Mouse (Mus musculus) ES-Bruce4 (cell line): ENCODE data around the gene Cetn4. TPM values are rescaled to one million over a fixed set of nuclear protein-coding genes. Genes with fewer than 3 reads are reported as not detected.

Experiments used
- H3K27ac ChIP-seq: 2 replicates; pipeline ENCODE4 v1.5.1; 2012; ENCODE audit warnings: low read length, inconsistent platforms; ENCODE audit not compliant: insufficient read depth
- H3K27me3 ChIP-seq: 2 replicates; pipeline ENCODE4 v1.6.1; 2012; ENCODE audit warnings: mild to moderate bottlenecking, low read length, inconsistent platforms; ENCODE audit not compliant: control insufficient read depth, poor library complexity, insufficient read depth, severe bottlenecking
- H3K36me3 ChIP-seq: 2 replicates; pipeline ENCODE4 v1.6.1; 2012; ENCODE audit warnings: inconsistent platforms, mild to moderate bottlenecking, low read length, moderate library complexity; ENCODE audit not compliant: control insufficient read depth, poor library complexity, insufficient read depth, severe bottlenecking
- H3K4me1 ChIP-seq: one replicate; pipeline ENCODE4 v1.8.1; 2011; ENCODE audit warnings: low read length; ENCODE audit not compliant: control insufficient read depth, insufficient read depth
- H3K4me3 ChIP-seq: 2 replicates; pipeline ENCODE4 v1.5.1; 2011; ENCODE audit warnings: low read depth, mild to moderate bottlenecking, low read length
- H3K9ac ChIP-seq: 2 replicates; pipeline ENCODE4 v1.6.1; 2012; ENCODE audit warnings: low read depth, mild to moderate bottlenecking, inconsistent platforms; ENCODE audit not compliant: poor library complexity, severe bottlenecking
- H3K9me3 ChIP-seq: replicated peaks from 2 replicates; pipeline ENCODE4 v1.6.1; 2012; ENCODE audit warnings: mild to moderate bottlenecking, low read length, inconsistent platforms; ENCODE audit not compliant: control insufficient read depth, poor library complexity, insufficient read depth, severe bottlenecking
- CTCF ChIP-seq: IDR thresholded peaks from one replicate; pipeline ENCODE4 v1.8.1; 2011; ENCODE audit warnings: low read depth, low read length
- EP300 ChIP-seq: IDR thresholded peaks from 2 replicates; pipeline ENCODE4 v1.6.1; 2011; ENCODE audit warnings: low read depth, low read length; ENCODE audit not compliant: insufficient read depth
- POLR2A ChIP-seq: IDR thresholded peaks from one replicate; pipeline ENCODE4 v1.8.1; 2011; ENCODE audit warnings: low read length; ENCODE audit not compliant: insufficient read depth
- polyA plus RNA-seq: library from polyadenylated mRNA; stranded (reverse); fragments of >200 nt; gene quantifications from 2 replicates; pipeline ENCODE4 v1.2.4, GENCODE M21; 2011; ENCODE audit warnings: low read depth; ENCODE audit not compliant: missing spikeins, insufficient read depth, insufficient read length

Cetn4 gene
- polyA plus RNA-seq, 1 experiment = 2.2 TPM

DNA sequence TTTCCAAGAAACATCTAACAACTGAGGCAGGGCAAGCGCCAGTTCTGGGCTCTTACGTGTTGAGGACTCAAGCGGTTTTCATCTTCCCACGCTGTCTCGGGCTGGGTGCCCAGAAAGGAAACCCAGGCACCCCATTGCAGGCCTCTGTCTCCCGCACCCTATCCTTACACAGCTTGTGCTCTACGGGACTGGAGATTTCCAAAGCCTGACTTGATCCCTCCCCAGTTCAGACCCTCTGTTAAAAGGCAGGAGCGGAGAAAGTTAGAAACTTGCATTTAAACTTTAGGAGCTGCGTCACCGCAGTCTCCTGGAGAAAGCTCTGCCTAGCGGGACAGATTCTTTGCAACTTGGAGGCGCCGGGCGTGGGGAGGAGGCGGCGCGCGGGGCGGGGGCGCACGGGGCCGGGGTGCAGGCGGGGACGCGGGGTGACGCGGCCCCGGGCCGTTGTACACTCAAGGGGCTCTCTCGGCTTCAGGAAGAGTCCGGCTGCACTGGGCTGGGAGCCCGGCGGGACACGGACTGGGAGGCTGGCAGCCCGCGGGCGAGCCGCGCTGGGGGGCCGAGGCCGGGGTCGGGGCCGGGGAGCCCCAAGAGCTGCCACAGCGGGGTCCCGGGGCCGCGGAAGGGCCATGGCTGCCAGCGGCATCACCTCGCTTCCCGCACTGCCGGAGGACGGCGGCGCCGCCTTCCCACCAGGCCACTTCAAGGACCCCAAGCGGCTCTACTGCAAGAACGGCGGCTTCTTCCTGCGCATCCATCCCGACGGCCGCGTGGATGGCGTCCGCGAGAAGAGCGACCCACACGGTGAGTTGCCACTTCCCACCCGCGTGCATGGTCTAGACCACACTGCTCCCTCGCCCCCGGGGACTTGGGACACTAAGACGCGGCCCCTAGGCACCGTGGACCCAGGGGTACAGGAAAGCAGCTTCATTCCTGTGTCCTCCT is 36.0 kb upstream of the Cetn4 start, which contains the start of gene Fgf2:
Gene Fgf2 (plus strand): TSS at position 126 of the 945 bp plus-strand sequence.
- Histone ChIP-seq H3K27me3 (peaks cover 11% of the 10 kb centered on the region), H3K9me3 (no peaks in the 10 kb centered on the region), H3K4me1 (no peaks in the 10 kb centered on the region), H3K36me3 (no peaks in the 10 kb centered on the region), H3K27ac (no peak within 1 kb of the TSS), H3K9ac (peak within 1 kb of the TSS; percentile 51), H3K4me3 (peak within 1 kb of the TSS; percentile 58)
- TF ChIP-seq POLR2A (no peak), EP300 (no peak), CTCF (no peak)

DNA sequence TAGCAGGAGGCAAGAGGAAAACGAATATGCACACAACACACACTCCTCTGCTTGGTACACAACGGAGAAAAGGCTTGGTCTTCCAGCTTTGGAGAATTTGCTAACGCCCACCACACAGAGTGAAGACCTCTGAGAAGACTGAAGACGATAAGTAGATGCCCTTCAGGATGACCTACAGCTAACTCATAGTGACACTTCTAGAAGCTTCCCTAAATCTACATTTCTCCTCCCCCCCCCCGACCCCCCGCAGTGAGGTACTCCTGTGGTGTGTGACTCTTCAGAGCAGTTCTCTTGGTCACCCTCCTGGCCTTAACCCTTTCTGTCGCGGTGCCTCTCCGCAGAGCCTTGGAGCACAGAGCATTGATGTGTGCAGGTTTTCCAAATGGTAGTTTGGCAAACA is 35.2 kb upstream of the Cetn4 start:
- peaks cover 11% of the 10 kb centered on the region for H3K27me3 ChIP-seq
- H3K4me3 ChIP-seq = no peak overlapping the region
- H3K9ac ChIP-seq = no peak overlapping the region
- H3K27ac ChIP-seq = no peak overlapping the region
- no peaks in the 10 kb centered on the region for H3K4me1 ChIP-seq
- no peak for TF ChIP-seq POLR2A
- TF ChIP-seq CTCF = no peak
- TF ChIP-seq EP300 = no peak
- H3K9me3 ChIP-seq = no peaks in the 10 kb centered on the region
- no peaks in the 10 kb centered on the region for H3K36me3 ChIP-seq

DNA sequence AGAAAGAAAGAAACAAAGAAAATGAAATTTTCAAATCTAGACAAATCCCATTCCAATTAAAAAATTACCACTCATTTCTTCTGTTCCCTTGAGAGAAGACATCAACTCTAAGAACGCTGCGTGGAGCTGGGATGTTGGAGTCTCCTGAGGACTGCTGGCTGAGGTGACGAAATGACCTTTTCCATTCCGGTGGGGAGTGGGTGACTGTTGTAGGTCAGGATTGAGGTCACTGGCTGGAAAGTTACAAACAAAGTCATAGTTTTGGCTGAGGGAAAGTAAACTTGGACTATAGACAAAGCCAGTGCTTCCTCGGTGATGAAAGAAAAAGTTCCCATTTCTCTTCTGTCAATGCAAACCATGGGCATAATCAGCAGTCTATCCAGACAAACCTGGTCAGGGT is 30.3 kb upstream of the Cetn4 start:
- Histone ChIP-seq H3K9ac (no peak overlapping the region), H3K27me3 (0 out of 2 replicates have a peak, but pooled peaks cover 2% of the 10 kb centered on the region), H3K36me3 (no peaks in the 10 kb centered on the region), H3K9me3 (no peaks in the 10 kb centered on the region), H3K27ac (no peak overlapping the region), H3K4me3 (no peak overlapping the region), H3K4me1 (no peaks in the 10 kb centered on the region)
- no peak for TF ChIP-seq EP300
- no peak for TF ChIP-seq CTCF
- TF ChIP-seq POLR2A = no peak

DNA sequence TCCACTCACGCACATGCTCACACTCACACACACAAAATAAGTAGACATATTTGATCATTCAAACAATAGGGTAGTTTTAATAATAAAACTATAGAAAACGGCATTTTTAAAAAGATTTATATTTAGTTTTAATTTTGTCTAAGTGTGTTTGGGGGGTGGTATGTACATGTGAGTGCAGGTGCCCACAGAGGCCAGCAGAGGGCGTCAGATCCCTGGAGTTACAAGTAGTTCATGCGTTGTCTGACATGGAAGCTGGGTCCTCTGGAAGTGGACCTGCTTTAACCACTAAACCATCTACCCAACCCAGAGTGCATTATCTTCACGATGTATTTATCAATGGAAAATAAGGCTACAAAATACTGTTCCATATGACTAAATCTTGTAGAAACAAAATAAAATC is 28.6 kb upstream of the Cetn4 start:
- no peaks in the 10 kb centered on the region for H3K27me3 ChIP-seq
- no peak overlapping the region for H3K27ac ChIP-seq

DNA sequence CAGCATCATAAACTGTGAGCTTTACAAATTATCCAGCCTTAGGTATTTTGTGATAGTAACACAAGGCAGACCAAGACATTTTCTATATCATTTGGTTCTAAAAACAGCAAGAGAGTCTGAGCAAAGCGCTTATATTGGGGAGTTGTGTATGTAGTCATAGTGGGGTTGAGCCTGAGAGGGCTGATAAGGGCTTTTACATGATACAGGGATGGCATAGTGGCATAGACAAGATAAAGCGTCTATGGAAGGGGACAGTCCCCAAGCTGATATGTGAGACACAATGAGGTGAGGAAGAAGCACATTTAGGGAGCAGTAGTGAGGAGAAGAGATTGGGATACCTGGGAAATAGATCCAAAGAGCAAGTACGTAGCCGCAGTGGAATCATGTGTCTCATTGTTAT is 21.5 kb upstream of the Cetn4 start:
- no peak for TF ChIP-seq EP300
- TF ChIP-seq POLR2A = no peak
- no peak for TF ChIP-seq CTCF
- H3K9ac ChIP-seq = no peak overlapping the region
- no peak overlapping the region for H3K27ac ChIP-seq
- no peak overlapping the region for H3K4me3 ChIP-seq
- H3K27me3 ChIP-seq = peaks cover 1% of the 10 kb centered on the region; the same call in 1 of the 2 replicates
- H3K36me3 ChIP-seq = no peaks in the 10 kb centered on the region
- no peaks in the 10 kb centered on the region for H3K4me1 ChIP-seq
- no peaks in the 10 kb centered on the region for H3K9me3 ChIP-seq

More for the DNA sequence above, 28.6 kb upstream of the Cetn4 start:
- Histone ChIP-seq H3K9ac (no peak overlapping the region), H3K36me3 (no peaks in the 10 kb centered on the region), H3K9me3 (no peaks in the 10 kb centered on the region), H3K4me1 (no peaks in the 10 kb centered on the region), H3K4me3 (no peak overlapping the region)
- TF ChIP-seq CTCF (peak; percentile 77), EP300 (no peak)

DNA sequence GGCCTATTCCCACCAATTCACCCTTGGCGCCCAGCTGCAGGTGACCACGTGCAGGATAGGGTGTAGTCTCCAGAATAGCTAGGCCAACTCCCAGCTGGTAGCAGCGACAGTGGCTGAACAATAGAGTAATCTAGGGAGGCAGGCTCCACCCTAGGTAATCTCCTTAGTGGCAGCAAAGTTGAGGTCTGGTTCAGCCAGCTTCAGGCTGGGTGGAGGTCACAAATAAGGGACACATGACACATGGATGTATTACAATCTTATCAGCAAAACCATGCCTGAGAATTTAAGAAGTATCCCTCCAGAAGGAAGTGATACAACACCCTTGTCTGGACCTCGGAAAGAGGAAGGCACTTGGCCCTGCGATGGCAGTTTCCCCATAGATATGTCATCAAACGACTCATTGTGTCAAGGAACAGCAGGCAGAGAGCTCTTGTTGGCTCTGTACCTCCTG is 19.5 kb upstream of the Cetn4 start:
- Histone ChIP-seq H3K27ac (no peak overlapping the region), H3K27me3 (peaks cover 1% of the 10 kb centered on the region; the same call in 1 of the 2 replicates), H3K4me3 (no peak overlapping the region)

More for the DNA sequence above, 19.5 kb upstream of the Cetn4 start:
- H3K36me3 ChIP-seq = no peaks in the 10 kb centered on the region
- no peak overlapping the region for H3K9ac ChIP-seq
- TF ChIP-seq POLR2A (no peak), EP300 (no peak), CTCF (no peak)
- H3K9me3 ChIP-seq = no peaks in the 10 kb centered on the region
- H3K4me1 ChIP-seq = no peaks in the 10 kb centered on the region
